Mouse (Mus musculus): ENCODE measurements at regions not wholly inside any gene's neighbourhood (a gene's known extent, or its start where the extent isn't known, plus 50 kb on each side); places are given as distances from the start of the nearest gene placed in this dataset.

- ChIA-PET CTCF (no interaction called here), POLR2A (interaction anchor here in 1 of 4 experiments (0.8 kb wide), 1 partner anchor 749 kb away, joined by 3 read pairs; no protein-coding TSS in a partner anchor)
Measured at GRCm38 (mm10) chr12:73830122-73830521, 71.1 kb upstream of the Hif1a start.

- ChIA-PET CTCF (no interaction called here), POLR2A (interaction anchor here in 1 of 4 experiments (1.2 kb wide), 1 partner anchor 16 kb away, joined by 3 read pairs; no protein-coding TSS in a partner anchor)
Measured at GRCm38 (mm10) chr12:73830551-73831203, 70.5 kb upstream of the Hif1a start.

GRCm38 (mm10) chr12:73831204-73831595 is 70.0 kb upstream of the Hif1a start:
- POLR2A ChIA-PET, result interaction anchor here in 1 of 4 experiments (1.2 kb wide), 1 partner anchor 16 kb away, joined by 3 read pairs; no protein-coding TSS in a partner anchor
- CTCF ChIA-PET, result no interaction called here

- CTCF ChIA-PET, result interaction anchor here in 3 of 4 experiments (0.5 to 0.7 kb wide), 3 partner anchors 129 to 171 kb away, joined by 3 to 4 read pairs (median 3); no protein-coding TSS in a partner anchor
- POLR2A ChIA-PET, result interaction anchor here in 1 of 4 experiments (1.0 to 1.2 kb wide), 2 partner anchors 10 to 15 kb away, joined by 3 read pairs; no protein-coding TSS in a partner anchor
Measured at GRCm38 (mm10) chr12:73831637-73832385, 69.4 kb upstream of the Hif1a start.

GRCm38 (mm10) chr12:73832789-73833188 is 68.4 kb upstream of the Hif1a start:
- POLR2A ChIA-PET, result no interaction called here
- CTCF ChIA-PET, result interaction anchor here in 1 of 4 experiments (0.7 kb wide), 1 partner anchor 172 kb away, joined by 3 read pairs; no protein-coding TSS in a partner anchor

- CTCF ChIA-PET, result no interaction called here
- POLR2A ChIA-PET, result interaction anchor here in 2 of 4 experiments (0.5 to 0.6 kb wide), 2 partner anchors 17 to 454 kb away, joined by 5 to 6 read pairs; no protein-coding TSS in a partner anchor
Measured at GRCm38 (mm10) chr12:73836132-73836531, 65.0 kb upstream of the Hif1a start.

GRCm38 (mm10) chr12:73837036-73837435 is 64.1 kb upstream of the Hif1a start:
- CTCF ChIA-PET, result no interaction called here
- POLR2A ChIA-PET, result no interaction called here

GRCm38 (mm10) chr12:73837921-73838320 is 63.3 kb upstream of the Hif1a start:
- CTCF ChIA-PET, result no interaction called here
- POLR2A ChIA-PET, result no interaction called here

- POLR2A ChIA-PET, result no interaction called here
- CTCF ChIA-PET, result no interaction called here
Measured at GRCm38 (mm10) chr12:73838330-73838729, 62.8 kb upstream of the Hif1a start.

- POLR2A ChIA-PET, result interaction anchor here in 1 of 4 experiments (1.9 kb wide), 1 partner anchor 48 kb away, joined by 4 read pairs; no protein-coding TSS in a partner anchor
- CTCF ChIA-PET, result no interaction called here
Measured at GRCm38 (mm10) chr12:73842000-73842675, 59.0 kb upstream of the Hif1a start.

- ChIA-PET CTCF (no interaction called here), POLR2A (interaction anchor here in 1 of 4 experiments (0.6 kb wide), 1 partner anchor 115 kb away, joined by 4 read pairs; no protein-coding TSS in a partner anchor)
Measured at GRCm38 (mm10) chr12:73844782-73845181, 56.4 kb upstream of the Hif1a start.

GRCm38 (mm10) chr12:73846672-73847071 is 54.5 kb upstream of the Hif1a start:
- POLR2A ChIA-PET, result interaction anchor here in 2 of 4 experiments (0.9 to 1.4 kb wide), 5 partner anchors 15 to 61 kb away, joined by 3 to 7 read pairs (median 5); no protein-coding TSS in a partner anchor
- CTCF ChIA-PET, result interaction anchor here in 1 of 4 experiments (0.6 kb wide), 1 partner anchor 172 kb away, joined by 3 read pairs; no protein-coding TSS in a partner anchor

- ChIA-PET POLR2A (interaction anchor here in 2 of 4 experiments (0.5 to 1.4 kb wide), 6 partner anchors 16 to 60 kb away, joined by 3 to 7 read pairs (median 4); no protein-coding TSS in a partner anchor), CTCF (no interaction called here)
Measured at GRCm38 (mm10) chr12:73847336-73847735, 53.8 kb upstream of the Hif1a start.

GRCm38 (mm10) chr12:73850831-73851230 is 50.3 kb upstream of the Hif1a start:
- CTCF ChIA-PET, result no interaction called here
- POLR2A ChIA-PET, result no interaction called here
